Mouse (Mus musculus): ENCODE measurements around the gene Tpmt.

DNA sequence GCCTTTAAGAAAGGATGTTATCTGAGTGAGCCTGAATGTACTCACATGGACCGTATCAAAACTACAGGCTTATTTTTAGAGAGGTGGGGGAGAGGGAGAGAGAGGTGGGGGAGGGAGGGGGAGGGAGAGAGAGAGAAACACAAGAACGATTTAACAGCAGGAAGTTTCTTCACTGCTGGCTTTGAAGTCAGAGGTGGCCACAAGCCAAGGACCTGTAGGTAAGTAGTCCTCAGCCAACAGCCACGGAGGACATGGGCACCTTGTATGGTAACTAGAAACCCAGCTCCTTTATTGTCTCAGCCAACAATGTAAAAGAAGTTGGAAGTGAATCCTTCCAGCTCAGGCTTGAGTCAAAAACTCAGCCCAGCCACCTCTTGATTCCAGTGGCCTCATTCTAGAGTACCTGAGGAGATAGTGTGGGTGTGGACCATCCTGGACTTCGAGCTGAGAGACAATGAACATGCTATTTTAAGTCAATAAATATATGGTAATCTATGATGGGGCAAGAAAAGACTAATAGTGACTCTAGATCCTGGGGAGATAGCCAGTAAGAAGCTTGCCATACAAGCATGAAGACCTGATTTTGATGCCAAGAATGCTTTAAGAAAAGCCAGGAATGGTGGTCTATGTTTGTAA, 54.0 kb downstream of the Tpmt start:
- no peak for TF ChIP-seq CTCF (IDR thresholded peaks at IDR 0.05)
- TF ChIP-seq POLR2A (IDR thresholded peaks at IDR 0.05; ENCODE audit: insufficient read depth, low read depth, low read length): no peak
